Mouse (Mus musculus): Measurements from ENCODE around the gene Mcpt4. TPM values are rescaled to one million over a fixed set of nuclear protein-coding genes. Genes with fewer than 3 reads are reported as not detected.
"Not testable (repeated sequence)": the region's sequence is repeated elsewhere in the genome, so short reads cannot be mapped to it uniquely, and the experiment has no call there.

Mcpt4 gene
- polyA plus RNA-seq (2015; fragmentation: Nextera tagmentation; extraction: Ambion mirVana): 0.19 TPM in 1 of 2 replicates, not detected in the other

DNA sequence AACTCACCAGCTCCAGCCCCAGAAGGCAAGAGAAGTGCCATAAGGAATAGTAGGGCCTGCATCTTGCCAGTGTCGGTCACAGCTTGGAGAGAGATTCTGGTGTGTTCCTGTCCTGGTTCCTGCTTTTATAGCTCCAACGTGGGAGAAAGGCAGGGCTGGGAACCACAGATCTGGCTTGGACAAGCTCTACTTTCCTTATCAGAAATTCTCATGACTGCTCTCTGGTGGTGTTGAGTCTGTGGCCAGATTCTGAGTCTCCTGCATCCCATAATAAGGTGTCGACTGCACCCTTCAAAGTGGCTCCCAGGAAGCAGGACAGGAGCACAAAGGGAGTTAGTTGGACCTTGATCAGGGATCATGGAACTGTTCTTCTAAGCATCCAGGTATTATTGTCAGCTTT, at the start of gene Mcpt4:
Gene Mcpt4 (minus strand): TSS at position 101 of the 400 bp plus-strand sequence.
- ATAC-seq (ENCODE audit: low read depth); H3K4me3 ChIP-seq (ENCODE audit: low read depth, low read length); H3K36me3 ChIP-seq (ENCODE audit: control insufficient read depth, insufficient read depth); H3K4me1 ChIP-seq (ENCODE audit: control insufficient read depth, low read depth, low read length); H3K9ac ChIP-seq (ENCODE audit: low read depth, low read length); H3K27me3 ChIP-seq (ENCODE audit: control insufficient read depth, insufficient read depth, low read depth, low read length); H3K4me2 ChIP-seq (ENCODE audit: low read depth, low read length); H3K9me3 ChIP-seq (replicated peaks; ENCODE audit: control insufficient read depth, low read length); H3K27ac ChIP-seq (ENCODE audit: low read length): not testable (repeated sequence)
- 46% methylated on average over 3 of the region's 3 CpGs for WGBS (ENCODE audit: insufficient replicate concordance)

DNA sequence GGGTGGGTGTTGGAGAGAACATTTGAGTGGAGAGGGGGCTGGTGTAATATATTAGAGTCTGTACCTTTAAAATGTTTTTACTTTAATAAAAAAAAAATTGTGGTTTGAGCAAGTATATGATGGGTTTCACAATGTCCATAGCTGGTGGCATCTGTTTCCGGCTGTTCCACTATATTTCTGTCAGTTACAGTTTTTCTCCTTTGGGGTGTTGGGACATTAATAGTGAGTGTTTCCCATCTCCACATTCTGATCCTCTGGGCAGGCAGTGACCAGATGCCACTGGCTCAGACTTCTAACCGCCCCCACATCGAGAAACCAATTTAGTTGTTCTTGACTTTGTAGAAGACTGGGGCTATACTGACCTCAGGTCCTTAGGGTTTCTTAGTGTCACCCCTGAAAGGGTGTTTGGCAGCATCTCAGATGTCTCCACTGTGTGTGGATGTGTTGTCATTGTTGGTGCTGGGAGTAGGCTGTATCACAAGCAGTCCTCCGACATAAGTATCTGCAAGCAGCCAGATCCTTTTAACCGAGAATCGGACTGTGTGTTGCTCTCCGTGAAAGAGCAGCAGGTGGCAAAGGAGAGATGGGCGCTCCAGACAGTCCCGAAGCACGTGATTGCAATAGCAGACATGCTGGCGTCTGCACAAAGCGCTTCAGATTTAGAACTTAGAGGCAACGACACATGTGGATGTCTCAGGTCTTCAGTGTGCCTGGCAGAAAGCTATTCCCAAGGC, 43.5 kb upstream of the Mcpt4 start:
- no peaks in the 10 kb centered on the region for H3K27me3 ChIP-seq (ENCODE audit: control insufficient read depth, insufficient read depth, low read depth, low read length)
- no peak for ATAC-seq (ENCODE audit: low read depth)
- no peaks in the 10 kb centered on the region for H3K9me3 ChIP-seq (replicated peaks; ENCODE audit: control insufficient read depth, low read length)
- no peak overlapping the region for H3K4me2 ChIP-seq (ENCODE audit: low read depth, low read length)
- H3K4me3 ChIP-seq (ENCODE audit: low read depth, low read length): no peak overlapping the region
- 52% methylated on average over 13 of the region's 13 CpGs for WGBS (ENCODE audit: insufficient replicate concordance)
- H3K36me3 ChIP-seq (ENCODE audit: control insufficient read depth, insufficient read depth): no peaks in the 10 kb centered on the region
- H3K9ac ChIP-seq (ENCODE audit: low read depth, low read length): no peak overlapping the region
- H3K27ac ChIP-seq (ENCODE audit: low read length): no peak overlapping the region
- H3K4me1 ChIP-seq (ENCODE audit: control insufficient read depth, low read depth, low read length): no peaks in the 10 kb centered on the region

DNA sequence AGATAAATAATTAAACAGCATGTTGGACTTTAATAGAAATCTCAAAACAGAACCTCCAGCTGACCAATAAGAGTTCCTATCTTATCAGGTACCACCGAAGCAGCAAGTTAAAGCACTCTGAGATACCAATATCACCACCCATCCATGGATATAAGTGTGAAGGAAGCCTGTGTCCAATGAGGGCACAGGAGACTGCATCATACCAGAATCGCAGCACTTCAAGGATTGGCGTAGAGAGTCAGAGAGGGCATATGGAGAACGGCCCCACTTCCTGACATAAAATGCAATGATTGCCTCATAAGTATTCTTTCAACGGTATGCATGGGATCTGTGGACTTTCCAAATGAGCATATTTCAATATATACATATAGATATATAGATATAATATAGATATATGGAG, 42.9 kb upstream of the Mcpt4 start:
- Histone ChIP-seq H3K4me3 (ENCODE audit: low read depth, low read length) (no peak overlapping the region), H3K4me2 (ENCODE audit: low read depth, low read length) (no peak overlapping the region), H3K9ac (ENCODE audit: low read depth, low read length) (no peak overlapping the region), H3K27ac (ENCODE audit: low read length) (no peak overlapping the region), H3K36me3 (ENCODE audit: control insufficient read depth, insufficient read depth) (no peaks in the 10 kb centered on the region), H3K4me1 (ENCODE audit: control insufficient read depth, low read depth, low read length) (no peaks in the 10 kb centered on the region), H3K27me3 (ENCODE audit: control insufficient read depth, insufficient read depth, low read depth, low read length) (no peaks in the 10 kb centered on the region), H3K9me3 (replicated peaks; ENCODE audit: control insufficient read depth, low read length) (no peaks in the 10 kb centered on the region)
- 61% methylated on average over 5 of the region's 5 CpGs for WGBS (ENCODE audit: insufficient replicate concordance)
- no peak for ATAC-seq (ENCODE audit: low read depth)

DNA sequence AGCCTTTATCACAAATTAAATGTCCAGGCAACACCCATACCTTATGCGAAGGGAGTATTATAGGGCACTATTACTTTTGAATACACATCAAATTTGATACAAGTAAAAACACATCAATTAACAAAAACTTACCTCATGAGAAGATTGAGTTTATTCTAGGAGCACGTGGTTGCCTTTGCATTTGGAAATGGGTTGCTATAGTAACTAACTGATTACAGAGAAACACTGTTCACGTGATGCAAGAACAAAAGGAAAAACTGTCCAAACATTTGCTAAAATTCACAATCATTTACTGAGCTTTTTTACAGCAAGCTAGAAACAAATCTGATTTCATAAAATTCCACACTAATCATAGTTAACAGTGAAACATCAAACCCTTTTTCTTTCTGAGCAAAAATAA, 41.3 kb upstream of the Mcpt4 start:
- Histone ChIP-seq H3K27ac (ENCODE audit: low read length) (no peak overlapping the region), H3K4me3 (ENCODE audit: low read depth, low read length) (no peak overlapping the region), H3K9me3 (replicated peaks; ENCODE audit: control insufficient read depth, low read length) (no peaks in the 10 kb centered on the region), H3K9ac (ENCODE audit: low read depth, low read length) (no peak overlapping the region), H3K36me3 (ENCODE audit: control insufficient read depth, insufficient read depth) (no peaks in the 10 kb centered on the region), H3K4me1 (ENCODE audit: control insufficient read depth, low read depth, low read length) (no peaks in the 10 kb centered on the region), H3K4me2 (ENCODE audit: low read depth, low read length) (no peak overlapping the region), H3K27me3 (ENCODE audit: control insufficient read depth, insufficient read depth, low read depth, low read length) (no peaks in the 10 kb centered on the region)
- WGBS (ENCODE audit: insufficient replicate concordance): 45% methylated on average over 3 of the region's 3 CpGs
- ATAC-seq (ENCODE audit: low read depth): no peak

DNA sequence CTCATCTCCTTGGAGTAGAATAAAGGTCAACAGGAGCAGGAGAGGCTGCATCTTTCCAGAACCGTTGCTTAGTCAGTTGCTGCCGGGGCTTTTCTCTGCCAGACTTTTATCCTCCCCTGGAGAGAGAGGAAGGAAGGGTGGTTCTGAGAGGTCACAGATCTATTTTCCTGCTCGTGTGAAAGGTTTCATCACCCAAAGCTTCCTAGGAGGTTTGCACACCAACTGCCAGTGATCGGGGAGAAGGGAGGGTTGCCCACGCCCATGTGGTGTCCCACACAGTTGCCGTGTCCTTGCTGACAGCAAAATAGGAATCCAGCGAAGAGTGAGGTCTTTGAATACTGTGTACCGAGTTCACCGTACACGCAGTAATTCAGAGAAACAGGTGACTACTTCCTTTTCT, 40.3 kb upstream of the Mcpt4 start, which contains the start of gene Ctsg:
Gene Ctsg (minus strand): TSS at position 189 of the 400 bp plus-strand sequence.
- no peak within 1 kb of the TSS for H3K4me3 ChIP-seq (ENCODE audit: low read depth, low read length)
- H3K27me3 ChIP-seq (ENCODE audit: control insufficient read depth, insufficient read depth, low read depth, low read length): no peaks in the 10 kb centered on the region
- H3K4me2 ChIP-seq (ENCODE audit: low read depth, low read length): no peak within 1 kb of the TSS
- H3K4me1 ChIP-seq (ENCODE audit: control insufficient read depth, low read depth, low read length): no peaks in the 10 kb centered on the region
- H3K36me3 ChIP-seq (ENCODE audit: control insufficient read depth, insufficient read depth): no peaks in the 10 kb centered on the region
- WGBS (ENCODE audit: insufficient replicate concordance): 38% methylated on average over 10 of the region's 10 CpGs
- H3K9me3 ChIP-seq (replicated peaks; ENCODE audit: control insufficient read depth, low read length): no peaks in the 10 kb centered on the region
- H3K9ac ChIP-seq (ENCODE audit: low read depth, low read length): no peak within 1 kb of the TSS
- H3K27ac ChIP-seq (ENCODE audit: low read length): no peak within 1 kb of the TSS; the same call in 1 of the 2 replicates
- no peak for ATAC-seq (ENCODE audit: low read depth)

DNA sequence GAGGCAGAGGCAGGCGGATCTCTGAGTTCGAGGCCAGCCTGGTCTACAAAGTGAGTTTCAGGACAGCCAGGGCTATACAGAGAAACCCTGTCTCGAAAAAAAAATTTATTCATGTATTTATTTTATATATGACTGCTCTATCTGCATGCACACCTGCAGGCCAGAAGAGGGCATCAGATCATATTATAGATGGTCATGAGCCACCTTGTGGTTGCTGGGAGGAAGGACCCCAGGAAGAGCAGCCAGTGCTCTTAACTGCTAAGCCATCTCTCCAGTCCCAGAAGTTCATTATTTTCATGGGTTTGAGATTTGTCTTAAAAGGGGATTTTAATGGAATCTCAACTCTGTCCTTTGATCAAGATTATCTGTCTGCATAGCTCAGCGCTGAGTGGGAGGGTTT, 36.8 kb upstream of the Mcpt4 start:
- Histone ChIP-seq H3K9ac (ENCODE audit: low read depth, low read length) (no peak overlapping the region), H3K4me2 (ENCODE audit: low read depth, low read length) (no peak overlapping the region)
- 47% methylated on average over 3 of the region's 4 CpGs for WGBS (ENCODE audit: insufficient replicate concordance)

DNA sequence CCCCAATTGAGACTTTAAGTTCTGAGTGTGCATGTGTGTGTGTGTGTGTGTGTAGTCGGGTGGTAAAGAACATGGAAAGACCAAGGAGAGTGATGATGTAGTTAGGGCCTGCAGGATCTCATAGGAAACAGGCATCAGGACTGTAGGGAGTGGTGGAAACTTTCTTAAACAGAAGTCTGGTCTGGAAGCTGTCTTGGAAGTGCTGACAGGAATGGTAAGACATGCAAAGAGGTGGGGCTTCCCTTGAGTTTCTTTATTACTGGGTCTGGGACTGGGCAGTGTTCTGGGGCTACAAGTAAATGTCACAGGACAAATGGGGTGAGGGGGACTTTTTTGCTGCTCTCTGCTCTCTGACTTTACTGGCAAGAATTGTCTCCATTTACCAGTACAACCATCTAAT, 35.5 kb upstream of the Mcpt4 start:
- H3K9me3 ChIP-seq (replicated peaks; ENCODE audit: control insufficient read depth, low read length): no peaks in the 10 kb centered on the region
- H3K9ac ChIP-seq (ENCODE audit: low read depth, low read length): no peak overlapping the region
- H3K36me3 ChIP-seq (ENCODE audit: control insufficient read depth, insufficient read depth): no peaks in the 10 kb centered on the region
- no peak overlapping the region for H3K27ac ChIP-seq (ENCODE audit: low read length)
- no peaks in the 10 kb centered on the region for H3K4me1 ChIP-seq (ENCODE audit: control insufficient read depth, low read depth, low read length)
- H3K4me2 ChIP-seq (ENCODE audit: low read depth, low read length): no peak overlapping the region
- no peak for ATAC-seq (ENCODE audit: low read depth)
- H3K4me3 ChIP-seq (ENCODE audit: low read depth, low read length): no peak overlapping the region
- H3K27me3 ChIP-seq (ENCODE audit: control insufficient read depth, insufficient read depth, low read depth, low read length): no peaks in the 10 kb centered on the region
- WGBS (ENCODE audit: insufficient replicate concordance): 53% methylated on average over 1 of the region's 1 CpGs

More for the DNA sequence above, 36.8 kb upstream of the Mcpt4 start:
- Histone ChIP-seq H3K4me1 (ENCODE audit: control insufficient read depth, low read depth, low read length) (no peaks in the 10 kb centered on the region), H3K36me3 (ENCODE audit: control insufficient read depth, insufficient read depth) (no peaks in the 10 kb centered on the region), H3K27ac (ENCODE audit: low read length) (no peak overlapping the region), H3K27me3 (ENCODE audit: control insufficient read depth, insufficient read depth, low read depth, low read length) (no peaks in the 10 kb centered on the region), H3K4me3 (ENCODE audit: low read depth, low read length) (no peak overlapping the region), H3K9me3 (replicated peaks; ENCODE audit: control insufficient read depth, low read length) (no peaks in the 10 kb centered on the region)
- no peak for ATAC-seq (ENCODE audit: low read depth)

DNA sequence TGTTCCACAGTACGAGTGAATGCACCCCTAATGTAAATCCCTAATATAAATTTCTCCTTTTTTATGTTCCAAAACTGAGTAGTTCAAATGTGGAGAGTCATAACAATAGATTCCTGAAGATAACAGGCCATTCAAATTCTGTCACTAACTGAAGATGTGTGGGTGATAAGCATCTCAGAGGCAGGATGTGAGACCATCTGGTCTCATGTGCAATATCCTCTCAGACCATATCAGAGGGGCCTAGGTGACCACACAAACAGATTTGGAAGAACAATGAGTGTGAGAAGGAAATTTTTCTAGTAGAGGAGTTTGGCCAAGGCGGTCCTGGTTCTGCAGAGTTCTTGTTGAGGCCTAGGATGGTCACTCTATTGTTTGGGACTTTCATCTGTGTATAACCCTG, 31.2 kb upstream of the Mcpt4 start:
- H3K27me3 ChIP-seq (ENCODE audit: control insufficient read depth, insufficient read depth, low read depth, low read length): no peaks in the 10 kb centered on the region
- WGBS (ENCODE audit: insufficient replicate concordance): 23% methylated on average over 2 of the region's 2 CpGs
- no peaks in the 10 kb centered on the region for H3K36me3 ChIP-seq (ENCODE audit: control insufficient read depth, insufficient read depth)
- H3K4me1 ChIP-seq (ENCODE audit: control insufficient read depth, low read depth, low read length): no peaks in the 10 kb centered on the region
- H3K9ac ChIP-seq (ENCODE audit: low read depth, low read length): no peak overlapping the region
- no peak overlapping the region for H3K27ac ChIP-seq (ENCODE audit: low read length)
- no peak for ATAC-seq (ENCODE audit: low read depth)
- H3K4me3 ChIP-seq (ENCODE audit: low read depth, low read length): no peak overlapping the region
- no peaks in the 10 kb centered on the region for H3K9me3 ChIP-seq (replicated peaks; ENCODE audit: control insufficient read depth, low read length)
- no peak overlapping the region for H3K4me2 ChIP-seq (ENCODE audit: low read depth, low read length)

DNA sequence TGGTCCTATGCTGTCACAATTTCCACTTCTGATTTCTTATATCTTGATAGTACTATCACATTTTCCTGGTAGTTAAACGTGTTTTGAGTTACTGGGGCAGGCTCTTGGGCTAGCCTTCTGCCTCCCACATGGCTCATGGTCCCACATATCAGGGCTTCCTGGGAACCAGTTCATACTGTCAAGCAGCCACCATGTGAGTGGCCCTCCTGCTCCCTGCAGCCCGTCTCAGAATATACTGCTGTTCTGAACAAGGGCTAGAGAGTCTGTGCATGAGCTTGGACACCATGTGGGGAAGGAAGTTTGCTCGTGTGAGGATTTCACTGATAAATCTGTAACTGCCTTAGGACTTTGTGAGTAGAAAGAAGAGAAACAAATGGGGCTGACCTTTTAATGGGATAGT, 24.6 kb upstream of the Mcpt4 start:
- 31% methylated on average over 3 of the region's 3 CpGs for WGBS (ENCODE audit: insufficient replicate concordance)
- ATAC-seq (ENCODE audit: low read depth): no peak
- no peaks in the 10 kb centered on the region for H3K36me3 ChIP-seq (ENCODE audit: control insufficient read depth, insufficient read depth)
- H3K4me2 ChIP-seq (ENCODE audit: low read depth, low read length): no peak overlapping the region
- no peak overlapping the region for H3K4me3 ChIP-seq (ENCODE audit: low read depth, low read length)
- H3K9me3 ChIP-seq (replicated peaks; ENCODE audit: control insufficient read depth, low read length): no peaks in the 10 kb centered on the region
- H3K27me3 ChIP-seq (ENCODE audit: control insufficient read depth, insufficient read depth, low read depth, low read length): no peaks in the 10 kb centered on the region
- no peaks in the 10 kb centered on the region for H3K4me1 ChIP-seq (ENCODE audit: control insufficient read depth, low read depth, low read length)
- H3K27ac ChIP-seq (ENCODE audit: low read length): no peak overlapping the region
- H3K9ac ChIP-seq (ENCODE audit: low read depth, low read length): no peak overlapping the region

Data from liver, embryonic 16.5 days (tissue).